ENCODE assay signal across 11 mouse cellular contexts in the genomic region with DNA sequence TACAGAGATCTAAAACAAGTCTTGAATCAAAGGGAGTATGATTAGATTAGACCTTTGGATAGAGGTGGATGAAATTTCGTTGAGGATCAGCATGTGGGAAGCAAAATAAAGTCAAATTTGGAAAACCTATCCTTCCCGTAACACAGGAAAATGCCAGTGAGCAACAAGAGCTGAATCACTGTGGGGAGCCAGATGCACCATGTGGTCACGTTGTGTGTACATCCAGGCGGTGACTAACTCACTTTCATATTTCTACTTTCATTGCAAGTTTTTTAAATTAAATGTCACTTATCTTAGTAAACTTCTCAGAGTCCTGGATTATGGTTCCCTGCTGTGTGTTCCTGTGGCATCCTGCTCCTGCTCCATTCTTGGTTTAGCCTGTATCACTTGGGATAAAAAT. TPM values are rescaled to one million over a fixed set of nuclear protein-coding genes. Genes with fewer than 3 reads are reported as not detected.
"Had no signal": no experiment of that assay in that cellular context is flagged by ENCODE, and none has a peak within 500 bp of the region (broad histone marks: within the 10 kb centered on the region; RNA-seq: fewer than 3 reads in every experiment).

No protein-coding gene starts in this region.

- DNase-seq: kidney, adult 8-10 months; kidney, postnatal 25 days; lung, adult 2 months; lung, postnatal 36 days; midbrain, embryonic 14.5 days; thymus, postnatal 4 days had no signal

- H3K27ac ChIP-seq: limb, embryonic 10.5 days; liver, embryonic 15.5 days; neural tube, embryonic 15.5 days had no signal

- H3K4me3 ChIP-seq: limb, embryonic 10.5 days; liver, embryonic 15.5 days; myocyte; neural tube, embryonic 15.5 days had no signal

RNA-seq across cellular contexts. Expression of a gene that starts 47.6 kb away (rescaled TPM):
- total RNA-seq: megakaryocyte progenitor cell, adult 5-6 weeks had no signal
